Mouse (Mus musculus) liver, adult (tissue): ENCODE measurements around the gene Kcnip3.

Experiments
- GATA4 ChIP-seq: IDR thresholded peaks from 2 replicates; pipeline ENCODE4 v1.6.1; 2014; ENCODE audit warnings: mild to moderate bottlenecking, low read length; ENCODE audit not compliant: insufficient replicate concordance

The Kcnip3 gene

GRCm38 (mm10) chr2:127459341-127459740 is 62.6 kb downstream of the Kcnip3 start:
- TF ChIP-seq GATA4: no peak

GRCm38 (mm10) chr2:127453764-127454163 is 68.1 kb downstream of the Kcnip3 start:
- no peak for TF ChIP-seq GATA4

DNA sequence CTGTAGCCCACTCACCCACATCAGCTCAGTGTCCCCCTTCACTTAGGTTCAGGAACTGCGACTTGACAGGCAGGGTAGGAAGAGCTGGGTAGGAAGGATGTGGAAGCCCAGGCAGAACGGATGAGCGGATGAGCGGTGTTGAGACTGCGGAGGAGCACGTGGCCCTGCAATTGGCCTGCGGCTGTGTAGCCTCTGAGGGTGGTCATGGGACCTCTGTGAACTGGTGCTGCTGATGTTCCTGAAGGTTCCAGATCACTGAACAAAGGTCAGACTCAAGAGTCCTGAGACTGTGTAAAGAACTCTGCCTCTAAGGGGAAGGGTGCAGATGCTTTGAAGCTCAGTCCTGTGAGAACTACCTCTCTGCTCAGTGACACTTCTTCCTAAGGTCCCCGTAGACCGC is 68.8 kb downstream of the Kcnip3 start:
- TF ChIP-seq GATA4: no peak

DNA sequence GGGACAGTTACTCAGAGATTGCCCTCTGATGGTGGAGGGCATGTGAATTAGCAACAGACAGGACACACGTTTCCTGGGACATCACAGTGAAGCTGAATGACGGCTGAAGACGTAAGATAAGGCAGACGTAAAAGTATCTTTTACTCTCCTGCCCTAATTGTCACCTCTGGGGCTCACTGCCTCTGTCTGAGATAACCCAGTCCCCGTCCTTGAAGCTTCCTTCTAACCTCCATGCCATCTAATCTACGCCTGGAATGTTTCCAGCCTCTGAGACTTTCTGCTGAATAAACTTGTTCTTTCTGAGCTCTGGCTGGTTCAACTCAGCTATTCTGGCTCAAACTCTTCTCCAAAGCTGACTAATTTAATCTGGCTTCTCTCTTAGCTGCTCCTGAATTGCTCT is 70.1 kb downstream of the Kcnip3 start:
- peak; percentile 53; the same call in 1 of the 2 replicates for TF ChIP-seq GATA4

DNA sequence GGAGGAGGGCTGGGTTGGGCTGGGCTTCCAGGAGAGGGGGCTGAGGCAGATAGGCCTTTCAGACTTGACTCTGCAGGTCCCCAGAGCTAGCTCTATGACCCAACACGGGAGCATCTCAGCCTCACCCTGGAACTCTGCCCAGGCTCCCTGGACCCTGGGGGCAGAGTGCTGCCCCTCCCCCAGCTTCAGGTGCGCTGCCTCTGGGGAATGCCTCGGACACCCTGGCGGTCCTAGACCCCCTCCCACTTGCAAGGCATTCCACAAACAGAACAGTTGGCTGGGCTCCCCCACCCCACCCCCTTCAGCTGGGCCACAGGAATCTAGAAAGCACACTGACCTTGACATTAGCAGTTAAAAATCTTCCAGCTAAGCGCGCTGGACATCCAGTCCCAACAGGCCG is 72.2 kb downstream of the Kcnip3 start:
- no peak for TF ChIP-seq GATA4

GRCm38 (mm10) chr2:127446847-127447246 is 75.0 kb downstream of the Kcnip3 start:
- TF ChIP-seq GATA4: no peak

DNA sequence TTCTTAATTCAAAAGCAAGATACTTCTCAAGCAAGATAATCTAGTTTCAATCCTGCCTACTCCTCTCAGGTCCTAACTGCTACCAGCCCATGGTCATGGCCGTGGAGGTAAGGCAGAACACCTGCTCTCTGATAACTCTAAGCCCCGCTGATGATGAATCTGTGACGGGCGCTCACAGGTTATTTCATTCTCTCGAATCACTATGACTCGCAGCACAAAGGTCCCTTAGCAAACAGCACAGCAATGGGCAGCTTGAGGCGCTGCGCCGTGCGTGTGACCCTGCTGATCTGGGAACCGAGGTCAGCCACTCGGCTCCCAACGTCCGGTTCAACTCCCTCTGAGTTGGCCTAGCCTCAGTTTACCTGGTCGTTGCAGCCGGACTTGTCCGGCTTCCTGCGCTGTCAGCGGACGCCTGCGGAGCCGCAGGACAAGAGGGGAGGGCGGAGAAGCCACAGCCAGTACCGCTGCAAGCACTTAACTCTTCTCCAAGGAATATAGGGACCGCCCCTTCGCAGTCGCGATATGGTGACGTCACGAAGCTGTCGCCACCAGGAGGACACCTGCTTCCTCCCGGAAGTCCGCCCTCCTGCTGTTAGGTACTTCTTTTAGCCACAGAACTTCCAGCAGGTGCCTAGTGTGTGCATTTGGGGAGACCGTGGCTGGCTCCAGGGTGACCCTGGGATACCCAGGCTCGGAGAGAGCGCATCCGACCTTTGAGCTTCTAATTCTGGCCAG is 77.7 kb downstream of the Kcnip3 start, which contains the start of gene Fahd2a:
Gene Fahd2a (minus strand): TSS at position 511 of the 735 bp plus-strand sequence.
- no peak for TF ChIP-seq GATA4

DNA sequence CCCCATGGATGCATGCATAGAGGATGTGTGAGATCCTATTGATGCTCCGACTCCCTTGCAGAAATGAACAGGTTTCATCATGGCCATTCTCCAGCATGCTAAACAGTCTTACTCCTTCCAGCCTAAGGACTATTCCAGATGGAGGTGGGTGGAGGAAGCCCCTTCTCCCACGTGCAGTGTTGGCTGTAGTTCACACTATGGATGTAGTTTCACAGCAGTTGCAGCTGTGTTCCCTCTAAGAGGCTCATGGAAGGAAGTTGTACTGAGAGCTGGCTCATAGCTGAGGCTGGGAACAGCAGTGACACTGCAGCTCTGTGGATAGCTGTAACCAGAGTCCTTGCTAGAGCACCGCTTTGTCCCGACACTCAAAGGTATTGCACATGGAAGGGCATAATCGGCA is 84.2 kb downstream of the Kcnip3 start:
- no peak for TF ChIP-seq GATA4

DNA sequence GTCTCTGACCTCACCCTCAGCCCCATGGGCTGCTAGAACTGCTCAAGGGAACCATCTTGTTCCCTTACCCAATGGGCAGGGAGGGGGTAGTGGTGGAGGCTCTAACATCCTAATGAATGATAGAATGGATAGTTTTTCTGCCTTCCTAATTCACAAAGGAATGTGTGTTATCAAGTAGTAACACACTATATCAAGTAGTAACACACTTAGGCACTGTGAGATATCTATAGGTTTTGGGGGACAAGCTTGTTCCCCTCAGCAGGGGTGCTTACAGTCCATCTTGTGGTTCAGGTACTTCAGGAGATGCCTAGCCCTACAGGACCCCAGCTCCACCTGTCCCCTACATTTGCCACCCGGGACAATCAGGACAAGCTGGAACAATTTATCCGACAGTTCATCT is 86.3 kb downstream of the Kcnip3 start:
- no peak for TF ChIP-seq GATA4

DNA sequence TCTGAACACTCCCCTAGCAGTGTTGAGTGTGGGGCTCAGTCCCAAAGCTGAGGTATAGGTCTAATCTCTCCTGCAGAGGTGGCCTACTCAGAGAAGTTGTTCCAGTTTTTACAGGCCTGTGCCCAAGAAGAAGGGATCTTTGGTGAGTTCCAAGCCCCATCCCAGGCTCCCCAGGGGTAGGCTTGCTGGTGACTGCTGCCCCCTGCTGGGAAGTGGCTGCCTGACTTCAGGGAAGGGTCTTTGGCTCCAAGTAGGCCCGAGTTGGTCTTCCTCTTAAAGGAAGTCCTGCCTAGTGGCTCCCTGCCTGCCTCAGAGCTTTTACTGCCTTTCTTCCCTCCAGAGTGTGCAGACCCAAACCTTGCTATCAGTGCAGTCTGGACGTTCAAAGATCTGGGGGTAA is 86.8 kb downstream of the Kcnip3 start:
- no peak for TF ChIP-seq GATA4

DNA sequence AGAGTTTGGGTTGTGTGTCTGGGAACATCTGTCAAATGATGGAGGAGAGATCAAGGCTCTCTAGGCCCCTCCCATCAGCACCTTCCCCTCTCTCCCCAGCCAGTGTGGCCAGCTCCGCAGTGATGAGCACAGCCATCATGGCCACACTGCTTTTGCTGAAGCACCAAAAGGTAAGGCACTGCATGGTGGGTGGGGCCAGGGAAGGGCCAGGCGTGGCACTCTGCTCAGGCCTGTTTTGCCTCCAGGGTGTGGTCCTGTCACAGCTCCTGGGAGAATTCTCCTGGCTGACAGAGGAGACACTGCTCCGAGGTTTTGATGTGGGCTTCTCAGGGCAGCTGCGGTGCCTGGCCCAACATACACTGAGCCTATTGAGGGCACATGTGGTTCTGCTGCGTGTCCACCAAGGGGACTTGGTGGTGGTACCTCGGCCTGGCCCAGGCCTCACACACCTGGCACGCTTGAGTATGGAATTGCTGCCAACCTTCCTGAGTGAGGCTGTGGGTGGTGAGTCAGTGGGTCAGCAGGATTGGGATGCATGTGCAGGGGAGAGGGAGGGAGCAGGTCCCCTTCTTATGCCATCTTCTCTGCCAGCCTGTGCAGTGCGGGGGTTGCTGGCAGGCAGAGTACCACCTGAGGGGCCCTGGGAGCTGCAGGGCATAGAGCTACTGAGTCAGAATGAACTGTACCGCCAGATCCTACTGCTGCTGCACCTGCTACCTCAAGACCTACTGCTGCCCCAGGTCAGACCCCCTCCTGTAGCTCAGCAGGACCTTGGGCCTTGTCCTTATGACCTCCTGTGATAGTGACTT is 88.2 kb downstream of the Kcnip3 start:
- no peak for TF ChIP-seq GATA4

- no peak for TF ChIP-seq GATA4
These were observed 91.7 kb downstream of the Kcnip3 start for GRCm38 (mm10) chr2:127430238-127430637.

DNA sequence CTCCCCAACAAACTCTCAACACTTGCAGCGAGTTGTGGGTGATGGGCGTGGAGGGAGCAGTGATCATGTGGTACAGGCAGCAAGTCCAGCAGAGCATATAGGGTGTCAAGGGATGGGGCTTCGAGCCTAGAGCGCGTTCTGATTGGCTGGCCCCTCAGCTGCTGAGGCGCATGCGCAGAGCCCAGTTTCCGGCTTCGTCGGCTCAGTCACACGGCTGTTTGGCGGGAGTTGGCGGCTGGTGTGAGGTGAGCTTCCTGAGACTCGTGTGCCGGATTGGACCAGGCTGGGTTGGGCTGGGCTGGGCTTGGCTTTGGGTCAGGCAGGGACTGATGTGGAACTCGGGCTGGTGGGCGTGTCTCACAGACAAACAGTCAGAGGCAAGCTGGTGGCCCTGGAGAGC is 96.9 kb downstream of the Kcnip3 start, which contains the start of gene Gpat2:
Gene Gpat2 (plus strand): TSS at position 223 of the 400 bp plus-strand sequence.
- TF ChIP-seq GATA4: no peak

DNA sequence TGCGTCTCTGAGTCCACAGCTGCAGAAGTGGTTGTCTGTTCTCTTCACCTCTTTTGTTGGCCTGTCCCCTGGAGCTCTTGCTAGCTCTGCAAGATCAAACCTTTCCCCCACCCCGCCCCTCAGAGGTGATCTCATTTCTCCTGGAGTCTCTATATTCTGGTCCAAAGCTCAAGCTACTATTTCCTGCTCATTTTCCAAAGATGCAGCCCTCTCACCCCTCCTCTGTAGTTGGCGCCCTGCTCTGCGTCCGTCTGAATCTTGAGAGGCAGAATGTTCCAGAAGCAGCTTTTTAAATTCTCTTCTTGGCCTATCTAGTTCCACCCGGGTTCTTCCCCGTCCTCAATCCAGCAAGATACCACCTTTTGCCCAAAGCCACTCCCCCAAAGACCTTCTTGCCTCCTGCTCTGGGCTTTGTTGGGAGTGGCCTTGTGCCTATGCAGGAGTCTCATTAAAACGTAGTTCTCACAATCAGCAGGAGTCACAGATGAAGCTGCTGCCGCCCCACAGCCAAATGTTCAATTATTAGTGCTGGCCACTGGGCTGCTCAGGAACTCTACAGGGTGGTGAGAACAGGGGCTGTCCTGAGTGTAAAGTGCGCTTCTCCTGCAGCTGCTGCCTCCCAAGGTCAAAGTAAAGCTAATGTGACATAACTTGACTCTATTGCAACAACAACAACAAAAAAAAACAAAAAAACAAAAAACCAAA is 103.5 kb downstream of the Kcnip3 start:
- TF ChIP-seq GATA4: no peak

DNA sequence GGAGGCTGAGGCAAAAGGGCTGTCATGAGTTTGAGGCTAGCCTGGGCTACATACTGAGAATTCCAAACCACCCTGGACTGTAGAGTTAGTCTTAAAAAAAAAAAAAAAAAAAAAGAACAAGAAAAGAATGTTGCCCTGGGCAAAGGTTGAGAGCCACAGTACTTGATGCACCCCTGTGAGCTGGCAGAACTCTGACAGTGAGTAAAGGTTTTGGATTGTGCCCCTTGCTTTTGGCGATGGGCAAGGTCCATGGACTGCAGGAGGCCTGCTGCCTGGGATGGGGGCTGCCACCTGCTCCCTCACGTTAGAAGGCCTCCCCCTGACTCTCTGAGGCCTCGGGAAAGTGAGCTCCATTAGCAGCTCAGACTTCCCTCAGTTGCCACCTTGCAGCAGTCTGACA is 105.2 kb downstream of the Kcnip3 start:
- no peak for TF ChIP-seq GATA4

- no peak for TF ChIP-seq GATA4
These were observed 106.1 kb downstream of the Kcnip3 start for GRCm38 (mm10) chr2:127415806-127416205.
